Mouse (Mus musculus): ENCODE data around the gene AC131692.1. TPM values are rescaled to one million over a fixed set of nuclear protein-coding genes. Genes with fewer than 3 reads are reported as not detected.

Gene AC131692.1
- total and polyA plus RNA-seq, 3 experiments: 0.39 to 2.9 TPM; not detected in 1

DNA sequence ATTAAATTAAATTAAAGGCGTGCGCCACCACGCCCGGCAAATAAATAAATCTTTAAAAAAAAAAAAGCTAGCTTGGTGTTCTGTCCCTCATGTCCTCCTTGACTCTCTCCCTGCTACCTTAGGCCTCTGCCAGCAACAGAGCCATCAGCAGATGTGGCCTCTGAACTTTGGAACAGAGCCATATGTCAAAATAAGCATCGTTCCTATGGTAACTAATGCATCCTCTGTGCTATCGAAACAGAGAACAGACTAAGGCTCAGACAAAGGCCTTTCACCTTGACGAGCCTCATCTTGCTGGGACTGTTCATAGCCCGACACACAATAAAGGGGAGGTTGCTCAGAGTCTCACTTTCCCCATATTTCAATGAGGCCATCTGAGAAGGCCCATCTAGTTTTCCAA lies 29.1 kb downstream of the AC131692.1 start:
- Histone ChIP-seq H3K4me3 (ENCODE audit: control insufficient read depth in 1 of 2, insufficient read depth in 1 of 2, low read depth in 2 of 2, low read length in 2 of 2) (no peak overlapping the region), H3K9me3 (replicated peaks; ENCODE audit: insufficient read depth, low read length) (no peaks in the 10 kb centered on the region), H3K27ac (ENCODE audit: control insufficient read depth, low read depth, low read length) (no peak overlapping the region), H3K4me1 (ENCODE audit: control insufficient read depth in 1 of 2, insufficient read depth in 2 of 2, low read length in 2 of 2) (peaks cover 0 to 3% of the 10 kb centered on the region in 2 experiments; a peak in 2 of 4 replicates), H3K79me2 (ENCODE audit: control insufficient read depth, insufficient read depth, low read length, poor library complexity) (peaks cover 1% of the 10 kb centered on the region; the same call in 1 of the 2 replicates), H3K9ac (ENCODE audit: control insufficient read depth, low read depth, low read length, poor library complexity, severe bottlenecking) (no peak overlapping the region), H3K36me3 (ENCODE audit: control insufficient read depth in 1 of 2, insufficient read depth in 2 of 2, low read length in 2 of 2) (peaks cover 0 to 7% of the 10 kb centered on the region in 2 experiments; a peak in 2 of 4 replicates), H3K27me3 (ENCODE audit: control insufficient read depth in 1 of 2, insufficient read depth in 2 of 2, low read length in 2 of 2) (no peaks in the 10 kb centered on the region)
- DNase-seq (ENCODE audit: low read depth, low spot score): no peak
- TF ChIP-seq CHD1 (IDR thresholded peaks at IDR 0.05; ENCODE audit: low read depth, low read length): no peak
- TF ChIP-seq MAFK (IDR thresholded peaks at IDR 0.05; ENCODE audit: borderline replicate concordance, low read depth, low read length): no peak
- TF ChIP-seq CTCF (IDR thresholded peaks at IDR 0.05 in 2 of 3, conservative IDR thresholded peaks at IDR 0.05 in 1 of 3; ENCODE audit: control insufficient read depth in 1 of 3, insufficient read depth in 1 of 3, low read depth in 2 of 3, low read length in 3 of 3, poor library complexity in 1 of 3, severe bottlenecking in 1 of 3): no peak
- no peak for TF ChIP-seq ZNF384 (IDR thresholded peaks at IDR 0.05; ENCODE audit: low read depth, low read length)
- no peak for TF ChIP-seq USF2 (IDR thresholded peaks at IDR 0.05; ENCODE audit: borderline replicate concordance in 1 of 2, insufficient read depth in 1 of 2, low read depth in 1 of 2, low read length in 2 of 2)
- no peak for TF ChIP-seq JUND (IDR thresholded peaks at IDR 0.05; ENCODE audit: low read depth, low read length)
- TF ChIP-seq MEF2A (IDR thresholded peaks at IDR 0.05; ENCODE audit: extremely low read depth, insufficient replicate concordance, low read depth, low read length, poor library complexity, severe bottlenecking): no peak
- no peak for TF ChIP-seq ELF1 (IDR thresholded peaks at IDR 0.05; ENCODE audit: low read depth, low read length)
- no peak for TF ChIP-seq ZC3H11A (IDR thresholded peaks at IDR 0.05; ENCODE audit: low read depth, low read length)
- no peak for TF ChIP-seq GABPA (IDR thresholded peaks at IDR 0.05; ENCODE audit: low read depth, low read length)
- TF ChIP-seq RCOR1 (IDR thresholded peaks at IDR 0.05; ENCODE audit: low read depth, low read length): no peak
- TF ChIP-seq USF1 (IDR thresholded peaks at IDR 0.05; ENCODE audit: low read depth, low read length): no peak
- no peak for TF ChIP-seq KAT2A (conservative IDR thresholded peaks at IDR 0.05; ENCODE audit: low read depth, low read length)
- no peak for TF ChIP-seq ZMIZ1 (IDR thresholded peaks at IDR 0.05; ENCODE audit: low read depth, low read length)
- TF ChIP-seq NELFE (IDR thresholded peaks at IDR 0.05; ENCODE audit: low read depth, low read length): no peak
- TF ChIP-seq TBP (IDR thresholded peaks at IDR 0.05; ENCODE audit: low read depth, low read length): no peak
- no peak for TF ChIP-seq POLR2A (IDR thresholded peaks at IDR 0.05; ENCODE audit: control insufficient read depth in 1 of 2, insufficient read depth in 1 of 2, low read depth in 1 of 2, low read length in 2 of 2, poor library complexity in 1 of 2)
- no peak for TF ChIP-seq SMC3 (IDR thresholded peaks at IDR 0.05; ENCODE audit: low read depth, low read length)
- TF ChIP-seq MYC (IDR thresholded peaks at IDR 0.05; ENCODE audit: low read depth, low read length): no peak
- TF ChIP-seq MAX (IDR thresholded peaks at IDR 0.05; ENCODE audit: low read length): no peak

GRCm38 (mm10) chr19:6124898-6125297 lies 30.7 kb downstream of the AC131692.1 start:
- H3K79me2 ChIP-seq (ENCODE audit: control insufficient read depth, insufficient read depth, low read length, poor library complexity): peaks cover 1% of the 10 kb centered on the region; the same call in 1 of the 2 replicates
- TF ChIP-seq POLR2A (IDR thresholded peaks at IDR 0.05; ENCODE audit: control insufficient read depth in 1 of 2, insufficient read depth in 1 of 2, low read depth in 1 of 2, low read length in 2 of 2, poor library complexity in 1 of 2) (no peak), USF2 (IDR thresholded peaks at IDR 0.05; ENCODE audit: borderline replicate concordance in 1 of 2, insufficient read depth in 1 of 2, low read depth in 1 of 2, low read length in 2 of 2) (no peak), MAX (IDR thresholded peaks at IDR 0.05; ENCODE audit: low read length) (no peak), MAZ (IDR thresholded peaks at IDR 0.05; ENCODE audit: low read depth, low read length) (no peak), JUND (IDR thresholded peaks at IDR 0.05; ENCODE audit: low read depth, low read length) (no peak), POLR2AphosphoS2 (IDR thresholded peaks at IDR 0.05; ENCODE audit: low read length) (no peak), USF1 (IDR thresholded peaks at IDR 0.05; ENCODE audit: low read depth, low read length) (no peak), SIN3A (IDR thresholded peaks at IDR 0.05; ENCODE audit: low read length) (no peak), E2F4 (IDR thresholded peaks at IDR 0.05; ENCODE audit: borderline replicate concordance, low read depth, low read length) (no peak), GATA1 (IDR thresholded peaks at IDR 0.05; ENCODE audit: low read depth, low read length) (no peak), SMC3 (IDR thresholded peaks at IDR 0.05; ENCODE audit: low read depth, low read length) (no peak), GABPA (IDR thresholded peaks at IDR 0.05; ENCODE audit: low read depth, low read length) (no peak), ETS1 (IDR thresholded peaks at IDR 0.05; ENCODE audit: low read depth, low read length) (no peak), BHLHE40 (IDR thresholded peaks at IDR 0.05; ENCODE audit: borderline replicate concordance, low read depth, low read length) (no peak), NRF1 (IDR thresholded peaks at IDR 0.05; ENCODE audit: insufficient read depth, low read depth, low read length, poor library complexity, severe bottlenecking) (no peak)
- DNase-seq (ENCODE audit: low read depth, low spot score): no peak
- no peak overlapping the region for H3K27ac ChIP-seq (ENCODE audit: control insufficient read depth, low read depth, low read length)
- peaks cover 0 to 12% of the 10 kb centered on the region in 2 experiments; a peak in 2 of 4 replicates for H3K36me3 ChIP-seq (ENCODE audit: control insufficient read depth in 1 of 2, insufficient read depth in 2 of 2, low read length in 2 of 2)
- H3K9me3 ChIP-seq (replicated peaks; ENCODE audit: insufficient read depth, low read length): no peaks in the 10 kb centered on the region
- H3K9ac ChIP-seq (ENCODE audit: control insufficient read depth, low read depth, low read length, poor library complexity, severe bottlenecking): no peak overlapping the region
- H3K27me3 ChIP-seq (ENCODE audit: control insufficient read depth in 1 of 2, insufficient read depth in 2 of 2, low read length in 2 of 2): no peaks in the 10 kb centered on the region
- no peak overlapping the region for H3K4me3 ChIP-seq (ENCODE audit: control insufficient read depth in 1 of 2, insufficient read depth in 1 of 2, low read depth in 2 of 2, low read length in 2 of 2)
- peaks cover 3 to 7% of the 10 kb centered on the region in 2 experiments; a peak in 3 of 4 replicates for H3K4me1 ChIP-seq (ENCODE audit: control insufficient read depth in 1 of 2, insufficient read depth in 2 of 2, low read length in 2 of 2)
